Mouse (Mus musculus) stomach, embryonic 16.5 days (tissue): ENCODE results near the gene Dll1. TPM values are rescaled to one million over a fixed set of nuclear protein-coding genes. Genes with fewer than 3 reads are reported as not detected.

ENCODE experiments used
- polyA plus RNA-seq: library from polyadenylated mRNA; unstranded; fragments of >200 nt; fragmentation: Nextera tagmentation; extraction: Ambion mirVana; gene quantifications from 2 replicates; pipeline ENCODE4 v1.2.1, GENCODE M21; 2015

Dll1 gene
- polyA plus RNA-seq, 1 experiment from 2014 or later, result 13.6 TPM

Other genes with a start within 250 kb of the Dll1 start
- 27.8 and 28.8 TPM in 2 replicates for gene Fam120b, start 19.3 kb upstream of the Dll1 start, polyA plus RNA-seq
- 227 and 231 TPM in 2 replicates for gene Psmb1, start 122.9 kb upstream of the Dll1 start, polyA plus RNA-seq
- gene Tbp, start 123.0 kb upstream of the Dll1 start, polyA plus RNA-seq, result 38.0 and 39.8 TPM in 2 replicates
- 31.1 and 42.6 TPM in 2 replicates for gene Pdcd2, start 150.4 kb upstream of the Dll1 start, polyA plus RNA-seq
- 1.7 and 2.3 TPM in 2 replicates for gene Prdm9, start 187.5 kb upstream of the Dll1 start, polyA plus RNA-seq